Mouse (Mus musculus): ENCODE measurements around the gene Gm15128. TPM values are rescaled to one million over a fixed set of nuclear protein-coding genes. Genes with fewer than 3 reads are reported as not detected.
"Not testable (repeated sequence)": the region's sequence is repeated elsewhere in the genome, so short reads cannot be mapped to it uniquely, and the experiment has no call there.

Gm15128 gene
- total RNA-seq (2014; fragmentation: Nextera tagmentation) (not detected in 2 replicates), total RNA-seq (2017) (not detected in 2 replicates)

DNA sequence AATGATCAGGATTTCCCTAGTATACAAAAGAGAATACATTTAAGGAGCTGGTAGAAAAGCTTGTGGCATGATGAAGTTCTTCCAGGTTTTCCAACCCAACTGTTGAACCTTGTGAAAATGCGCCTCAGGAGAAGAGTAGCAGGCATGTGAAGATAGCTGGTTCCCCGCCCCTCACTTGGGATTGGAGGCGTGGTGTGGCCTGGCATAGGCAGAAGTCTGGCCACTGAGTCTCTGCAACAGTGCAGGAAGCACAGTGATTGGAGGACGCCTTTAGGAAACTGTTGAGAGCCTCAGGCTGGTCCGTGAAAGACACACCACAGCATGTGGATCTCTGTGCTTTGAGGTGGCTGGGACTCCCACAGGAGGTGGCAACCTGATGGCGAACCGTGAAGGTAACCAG, at the start of gene Gm15128:
Gene Gm15128 (plus strand): TSS at position 301 of the 400 bp plus-strand sequence.
- not testable (repeated sequence) for ATAC-seq (replicated peaks; ENCODE audit: low FRiP score, low TSS enrichment, poor library complexity, severe bottlenecking)

Other genes with a start within 250 kb of the Gm15128 start
- gene Lrch2, start 211.9 kb upstream of the Gm15128 start, total RNA-seq (2014; fragmentation: Nextera tagmentation), result 1.7 TPM in 1 of 2 replicates, not detected in the other
- 0.11 and 0.80 TPM in 2 replicates for gene Lrch2, start 211.9 kb upstream of the Gm15128 start, total RNA-seq (2017)
- gene Gm15080, start 227.0 kb downstream of the Gm15128 start, total RNA-seq (2014; fragmentation: Nextera tagmentation), result not detected in 2 replicates
- not detected in 2 replicates for gene Gm15080, start 227.0 kb downstream of the Gm15128 start, total RNA-seq (2017)

Measured in megakaryocyte-erythroid progenitor cell, adult 5-6 weeks (primary cell).